Mouse (Mus musculus) heart, adult 18-20 months (tissue): ENCODE measurements around the gene Neurl1b. TPM values are rescaled to one million over a fixed set of nuclear protein-coding genes. Genes with fewer than 3 reads are reported as not detected.
A peak's percentile ranks its signal among the peaks of the same experiment; 100 is the strongest.

Experiments used
- DNase-seq, 2 experiments: peaks; one replicate each; pipeline ENCODE4 v3.0.0; 2021 to 2022; ENCODE audit warnings: mixed read lengths in 1 of 2
- long read RNA-seq, 2 experiments: library from polyadenylated mRNA; stranded (forward); transcript quantifications; one replicate each; pipeline ENCODE4 v2.0.0; 2021
- total RNA-seq, 2 experiments: library from RNA; stranded (reverse); gene quantifications; 2 replicates each; pipeline ENCODE4 v1.2.3; 2021

Gene Neurl1b
- total RNA-seq: 1 to 10 TPM; 5.6 to 5.9 TPM
- long read RNA-seq, experiment 1, partial matches to known transcripts: 0 of 1 reads
- long read RNA-seq, experiment 1, other reads (novel, unspliced or antisense): 1 of 1 reads
- long read RNA-seq, experiment 2: 0 reads

GRCm38 (mm10) chr17:26414523-26415354 is at the start of gene Neurl1b:
TSS of gene Neurl1b (plus strand) at chr17:26414829.
- DNase-seq: peak; percentile 56 to 72

GRCm38 (mm10) chr17:26366792-26367191 is 47.8 kb upstream of the Neurl1b start:
- no peak for DNase-seq

GRCm38 (mm10) chr17:26368336-26368992 is 46.2 kb upstream of the Neurl1b start:
- peak; percentile 64 to 76 for DNase-seq

- DNase-seq: peak in 1 of 2 experiments; percentile 78
These were observed 43.9 kb upstream of the Neurl1b start for GRCm38 (mm10) chr17:26370521-26371245.

- DNase-seq: no peak
These were observed 43.4 kb upstream of the Neurl1b start for GRCm38 (mm10) chr17:26371246-26371535.

- no peak for DNase-seq
These were observed 41.4 kb upstream of the Neurl1b start for GRCm38 (mm10) chr17:26373211-26373610.

GRCm38 (mm10) chr17:26376416-26376815 is 38.2 kb upstream of the Neurl1b start:
- no peak for DNase-seq

- no peak for DNase-seq
These were observed 37.5 kb upstream of the Neurl1b start for GRCm38 (mm10) chr17:26376994-26377744.

GRCm38 (mm10) chr17:26380280-26380985 is 34.2 kb upstream of the Neurl1b start:
- no peak for DNase-seq

- DNase-seq: no peak
These were observed 33.6 kb upstream of the Neurl1b start for GRCm38 (mm10) chr17:26380986-26381446.

- no peak for DNase-seq
These were observed 33.0 kb upstream of the Neurl1b start for GRCm38 (mm10) chr17:26381613-26382012.

GRCm38 (mm10) chr17:26382176-26382575 is 32.5 kb upstream of the Neurl1b start:
- DNase-seq: peak in 1 of 2 experiments; percentile 17

GRCm38 (mm10) chr17:26382687-26383086 is 31.9 kb upstream of the Neurl1b start:
- no peak for DNase-seq

GRCm38 (mm10) chr17:26384111-26384510 is 30.5 kb upstream of the Neurl1b start:
- DNase-seq: peak; percentile 22 to 29

- DNase-seq: peak; percentile 63 to 87
These were observed 29.1 kb upstream of the Neurl1b start for GRCm38 (mm10) chr17:26385252-26386130.

GRCm38 (mm10) chr17:26386131-26386481 is 28.5 kb upstream of the Neurl1b start:
- no peak for DNase-seq

GRCm38 (mm10) chr17:26388106-26388505 is 26.5 kb upstream of the Neurl1b start:
- DNase-seq: peak; percentile 62 to 72

- DNase-seq: peak; percentile 63 to 80
These were observed 25.4 kb upstream of the Neurl1b start for GRCm38 (mm10) chr17:26389241-26389640.

- DNase-seq: no peak
These were observed 24.0 kb upstream of the Neurl1b start for GRCm38 (mm10) chr17:26390666-26391065.

- no peak for DNase-seq
These were observed 22.3 kb upstream of the Neurl1b start for GRCm38 (mm10) chr17:26392355-26392754.
